Mouse (Mus musculus) lung, postnatal 0 days (tissue): Measurements from ENCODE around the gene Sptbn4. TPM values are rescaled to one million over a fixed set of nuclear protein-coding genes. Genes with fewer than 3 reads are reported as not detected.

Experiments
- ATAC-seq: fragments of 200-750 bp; cut with Nextera tagmentation; 2 replicates; pipeline ENCODE4 v1.8.0; 2017; ENCODE audit warnings: moderate library complexity
- DNase-seq: peaks from one replicate; pipeline ENCODE4 v3.0.0-alpha.2; 2016; ENCODE audit warnings: low spot score
- H3K27ac ChIP-seq: fragments of 300-500 bp; sonication (generic); 2 replicates; pipeline ENCODE4 v1.5.1; 2014; ENCODE audit warnings: antibody characterized with exemption, mild to moderate bottlenecking, low read length, mixed read lengths
- H3K27me3 ChIP-seq: fragments of 300-500 bp; sonication (generic); replicated peaks from 2 replicates; pipeline ENCODE4 v1.6.1; 2014; ENCODE audit warnings: low read length, mixed read lengths; ENCODE audit not compliant: insufficient read depth
- H3K36me3 ChIP-seq: fragments of 300-500 bp; sonication (generic); 2 replicates; pipeline ENCODE4 v1.6.1; 2014; ENCODE audit warnings: low read length, mixed read lengths; ENCODE audit not compliant: insufficient read depth
- H3K4me1 ChIP-seq: fragments of 300-500 bp; sonication (generic); 2 replicates; pipeline ENCODE4 v1.6.1; 2014; ENCODE audit warnings: antibody characterized with exemption, low read depth, low read length, mixed read lengths; ENCODE audit not compliant: insufficient read depth
- H3K4me2 ChIP-seq: fragments of 300-500 bp; sonication (generic); replicated peaks from 2 replicates; pipeline ENCODE4 v1.6.1; 2014; ENCODE audit warnings: low read depth, mild to moderate bottlenecking, low read length, moderate library complexity, mixed read lengths
- H3K4me3 ChIP-seq: fragments of 300-500 bp; sonication (generic); 2 replicates; pipeline ENCODE4 v1.5.1; 2014; ENCODE audit warnings: low read depth, low read length
- H3K9ac ChIP-seq: fragments of 300-500 bp; sonication (generic); replicated peaks from 2 replicates; pipeline ENCODE4 v1.6.1; 2014; ENCODE audit warnings: low read depth, mild to moderate bottlenecking
- H3K9me3 ChIP-seq: fragments of 300-500 bp; sonication (generic); 2 replicates; pipeline ENCODE4 v1.6.1; 2016; ENCODE audit warnings: low read length, mixed read lengths
- CTCF ChIP-seq: IDR thresholded peaks from 2 replicates; pipeline ENCODE4 v1.5.1; 2016; ENCODE audit warnings: antibody characterized with exemption, mild to moderate bottlenecking
- EP300 ChIP-seq: IDR thresholded peaks from 2 replicates; pipeline ENCODE4 v1.6.1; 2016; ENCODE audit warnings: antibody characterized with exemption, mild to moderate bottlenecking, control low read depth
- WGBS: fragments of 180-500 bp; shearing (Covaris S2); extraction: QIAGEN DNeasy Blood & Tissue Kit; methylation state at CpG from one replicate; pipeline ENCODE4 v1.1.7; 2014; 5-methylcytosine and 5-hydroxymethylcytosine counted together
- polyA plus RNA-seq: library from polyadenylated mRNA; unstranded; fragments of >200 nt; fragmentation: Nextera tagmentation; extraction: Ambion mirVana; gene quantifications from 2 replicates; pipeline ENCODE4 v1.2.1, GENCODE M21; 2015

Sptbn4 gene
- polyA plus RNA-seq, 1 experiment from 2014 or later = 0.20 TPM

DNA sequence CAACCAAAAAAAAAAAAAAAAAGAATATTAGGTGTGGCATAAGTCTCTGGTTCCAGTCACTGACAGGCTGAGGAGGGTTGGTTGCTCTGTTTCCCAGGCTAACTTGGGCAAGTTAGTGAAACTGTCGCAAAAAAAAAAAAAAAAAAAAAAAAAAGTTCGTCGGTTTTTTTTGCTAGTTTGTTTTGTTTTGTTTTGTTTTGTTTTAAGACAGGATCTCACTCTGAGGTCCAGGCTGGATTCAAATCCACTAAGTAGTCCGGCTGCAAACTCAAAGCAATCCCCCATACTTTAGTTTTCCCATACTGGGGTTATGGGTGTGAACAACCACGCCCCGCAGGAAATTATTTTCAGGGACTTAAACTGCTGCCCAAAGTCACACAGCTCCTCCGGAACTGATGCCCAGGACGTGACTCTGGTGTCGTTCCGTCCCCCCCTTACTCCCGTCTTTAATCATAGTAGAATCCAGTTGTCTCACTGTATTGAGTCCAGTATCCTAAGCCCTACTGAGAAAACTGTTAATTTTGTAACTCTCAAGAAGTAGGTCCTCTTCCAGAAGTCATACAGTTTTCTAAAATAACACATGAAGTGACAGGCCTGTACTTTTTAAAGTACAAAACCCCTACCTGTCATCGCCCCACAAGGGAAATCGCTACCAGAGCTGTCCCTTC is 38.8 kb upstream of the Sptbn4 start:
- H3K4me1 ChIP-seq = peaks cover 22% of the 10 kb centered on the region; the same call in 1 of the 2 replicates
- H3K36me3 ChIP-seq = peaks cover 12% of the 10 kb centered on the region; the same call in 1 of the 2 replicates
- no peaks in the 10 kb centered on the region for H3K9me3 ChIP-seq
- peak overlapping the region; percentile 84 for H3K4me3 ChIP-seq
- 2% methylated on average over 13 of the region's 13 CpGs for WGBS
- DNase-seq (peak; percentile 79), ATAC-seq (no peak)
- no peak overlapping the region for H3K9ac ChIP-seq
- peak overlapping the region; percentile 56 for H3K4me2 ChIP-seq
- peak; percentile 66 for TF ChIP-seq EP300
- TF ChIP-seq CTCF = no peak
- H3K27ac ChIP-seq = peak overlapping the region; percentile 99
- H3K27me3 ChIP-seq = no peaks in the 10 kb centered on the region

DNA sequence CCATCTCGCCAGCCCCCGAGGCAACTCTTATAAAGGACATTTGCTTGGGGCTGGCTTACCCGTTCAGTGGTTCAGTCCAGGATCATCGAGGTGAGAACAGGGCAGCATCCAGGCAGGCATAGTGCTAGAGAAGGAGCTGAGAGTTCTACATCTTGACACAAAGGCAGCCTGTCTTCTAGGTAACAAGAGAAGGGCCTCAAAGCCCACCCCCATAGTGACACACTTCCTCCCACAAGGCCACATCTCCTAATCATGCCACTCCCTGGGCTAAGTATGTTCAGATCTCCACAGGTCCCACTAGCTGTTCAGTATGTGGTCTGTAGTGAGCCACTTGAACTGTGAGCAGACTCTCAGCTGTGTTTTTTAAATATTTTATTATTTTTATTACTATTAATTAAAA is 36.4 kb upstream of the Sptbn4 start:
- WGBS = 75% methylated on average over 4 of the region's 4 CpGs
- TF ChIP-seq CTCF (no peak), EP300 (no peak)
- no peak overlapping the region for H3K9ac ChIP-seq
- no peak for DNase-seq
- H3K27me3 ChIP-seq = no peaks in the 10 kb centered on the region
- no peak overlapping the region for H3K4me3 ChIP-seq
- ATAC-seq = no peak
- no peak overlapping the region for H3K27ac ChIP-seq
- H3K9me3 ChIP-seq = no peaks in the 10 kb centered on the region
- 0 out of 2 replicates have a peak, but pooled peaks cover 3% of the 10 kb centered on the region for H3K36me3 ChIP-seq
- H3K4me2 ChIP-seq = no peak overlapping the region
- peaks cover 11% of the 10 kb centered on the region; the same call in 1 of the 2 replicates for H3K4me1 ChIP-seq

DNA sequence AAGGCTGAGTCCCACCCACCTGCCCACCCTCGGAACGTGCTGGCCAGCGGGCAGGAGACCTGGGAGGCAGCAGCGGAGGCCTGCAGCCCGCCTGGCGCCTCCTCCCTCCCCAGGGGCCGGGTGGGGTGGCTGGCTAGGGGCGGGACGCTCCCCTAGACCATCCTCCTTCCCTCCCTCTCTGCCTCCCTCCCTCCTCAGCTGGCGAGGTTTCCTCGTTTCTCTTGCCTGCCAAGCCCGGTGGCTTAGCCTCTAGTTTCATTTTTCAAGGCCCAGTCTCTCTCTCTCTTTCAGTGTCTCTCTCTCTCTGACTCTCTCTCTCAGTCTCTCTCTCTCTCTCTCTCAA is 34.1 kb upstream of the Sptbn4 start:
- peak; percentile 97 for DNase-seq
- 0% methylated on average over 6 of the region's 12 CpGs for WGBS

DNA sequence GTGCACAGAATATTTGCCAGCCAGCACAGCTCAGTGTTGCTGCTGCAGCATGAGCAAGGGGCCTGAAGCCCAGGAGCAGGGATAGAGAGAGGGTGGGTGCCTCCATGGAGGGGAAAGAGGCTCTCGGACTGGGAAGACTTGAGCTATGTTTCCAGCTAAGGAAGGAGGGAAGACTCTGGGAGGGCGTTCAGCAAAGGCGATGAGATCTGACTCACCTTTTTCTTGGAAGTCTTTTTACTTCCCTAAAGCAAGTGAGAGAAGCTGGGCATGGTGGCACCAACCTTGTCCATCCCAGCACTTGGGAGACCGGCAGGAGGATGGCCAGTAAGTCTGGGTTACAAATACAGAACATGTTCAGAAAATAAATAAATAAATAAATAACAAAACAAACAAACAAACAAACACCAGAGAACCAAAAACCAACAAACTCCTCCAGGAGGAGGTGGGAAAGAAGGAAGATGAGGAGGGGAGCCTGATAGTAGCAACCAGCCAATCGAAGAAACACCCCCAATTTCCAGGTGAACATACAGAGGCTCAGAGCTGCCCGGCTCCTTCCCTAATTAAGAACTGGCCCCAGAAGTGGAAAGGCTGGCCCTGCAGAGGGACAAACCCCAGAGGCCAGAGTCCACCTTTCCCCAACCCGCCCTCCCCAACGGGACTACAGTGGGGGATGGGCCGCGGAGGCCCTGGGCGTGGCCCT is 33.6 kb upstream of the Sptbn4 start:
- Histone ChIP-seq H3K4me1 (peaks cover 5% of the 10 kb centered on the region; the same call in 1 of the 2 replicates), H3K27ac (peak overlapping the region; percentile 91), H3K9ac (peak overlapping the region; percentile 56), H3K4me2 (peak overlapping the region; percentile 57), H3K9me3 (no peaks in the 10 kb centered on the region), H3K36me3 (no peaks in the 10 kb centered on the region; the same call in 1 of the 2 replicates), H3K27me3 (no peaks in the 10 kb centered on the region), H3K4me3 (peak overlapping the region; percentile 26)
- ATAC-seq (no peak), DNase-seq (peak; percentile 24)
- no peak for TF ChIP-seq CTCF
- TF ChIP-seq EP300 = no peak
- 13% methylated on average over 10 of the region's 11 CpGs for WGBS

More for the DNA sequence above, 34.1 kb upstream of the Sptbn4 start:
- no peaks in the 10 kb centered on the region for H3K27me3 ChIP-seq
- H3K4me2 ChIP-seq = peak overlapping the region; percentile 57
- no peaks in the 10 kb centered on the region; the same call in 1 of the 2 replicates for H3K36me3 ChIP-seq
- peak; percentile 97 for ATAC-seq
- peak overlapping the region; percentile 26 for H3K4me3 ChIP-seq
- H3K27ac ChIP-seq = peak overlapping the region; percentile 91
- TF ChIP-seq EP300 (no peak), CTCF (no peak)
- H3K9ac ChIP-seq = peak overlapping the region; percentile 56
- no peaks in the 10 kb centered on the region for H3K9me3 ChIP-seq
- H3K4me1 ChIP-seq = peaks cover 5% of the 10 kb centered on the region; the same call in 1 of the 2 replicates

DNA sequence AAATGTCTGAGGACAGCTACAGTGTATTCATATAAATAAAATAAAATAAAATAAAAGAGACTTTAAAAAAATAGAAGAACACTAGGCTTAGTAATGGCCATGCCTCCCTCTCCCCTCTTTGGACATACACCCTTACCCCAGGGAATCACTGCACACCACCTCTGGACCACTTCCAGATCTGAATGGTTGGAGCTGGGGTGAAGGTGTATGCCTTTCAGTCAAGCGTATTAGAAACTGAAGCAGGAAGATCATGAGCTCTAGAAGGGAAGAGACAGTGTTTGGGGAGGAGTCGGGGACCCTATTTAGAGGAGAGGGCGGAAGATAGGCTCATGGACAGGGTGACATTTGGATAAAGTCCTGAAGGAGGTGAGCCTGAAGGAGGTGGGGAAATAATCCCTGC is 33.0 kb upstream of the Sptbn4 start:
- TF ChIP-seq CTCF (no peak), EP300 (no peak)
- 67% methylated on average over 3 of the region's 3 CpGs for WGBS
- no peak overlapping the region for H3K4me3 ChIP-seq

DNA sequence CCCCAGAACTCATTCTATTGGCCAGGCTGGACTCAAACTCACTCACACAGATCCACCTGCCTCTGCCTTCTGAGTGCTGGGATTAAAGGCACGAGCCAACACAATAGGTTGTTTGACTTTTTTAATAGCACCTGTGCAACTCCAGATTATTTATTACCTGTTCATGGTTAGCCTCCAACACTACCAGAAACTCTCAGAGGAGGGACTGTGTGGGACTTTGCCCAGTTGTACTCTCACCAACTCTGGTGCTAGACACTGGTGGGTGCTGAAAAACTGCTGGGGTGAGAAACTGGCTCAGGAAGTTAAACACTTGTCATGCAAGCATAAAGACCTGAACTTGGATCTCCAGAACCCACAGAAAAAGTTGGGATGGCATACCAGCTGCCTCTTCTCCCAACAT is 32.3 kb upstream of the Sptbn4 start:
- no peak overlapping the region for H3K27ac ChIP-seq
- H3K9ac ChIP-seq = no peak overlapping the region
- no peaks in the 10 kb centered on the region; the same call in 1 of the 2 replicates for H3K36me3 ChIP-seq
- H3K9me3 ChIP-seq = no peaks in the 10 kb centered on the region
- ATAC-seq (no peak), DNase-seq (no peak)
- no peaks in the 10 kb centered on the region for H3K27me3 ChIP-seq
- TF ChIP-seq CTCF (no peak), EP300 (no peak)
- WGBS = 74% methylated on average over 1 of the region's 1 CpGs
- H3K4me3 ChIP-seq = no peak overlapping the region
- H3K4me2 ChIP-seq = no peak overlapping the region
- peaks cover 8% of the 10 kb centered on the region; the same call in 1 of the 2 replicates for H3K4me1 ChIP-seq

More for the DNA sequence above, 33.0 kb upstream of the Sptbn4 start:
- Histone ChIP-seq H3K9ac (no peak overlapping the region), H3K36me3 (no peaks in the 10 kb centered on the region; the same call in 1 of the 2 replicates), H3K9me3 (no peaks in the 10 kb centered on the region), H3K4me2 (peak overlapping the region; percentile 57; the same call in 1 of the 2 replicates), H3K27me3 (no peaks in the 10 kb centered on the region), H3K27ac (peak overlapping the region; percentile 91), H3K4me1 (peaks cover 6% of the 10 kb centered on the region; the same call in 1 of the 2 replicates)
- DNase-seq (no peak), ATAC-seq (no peak)
